Mouse (Mus musculus) left cerebral cortex, postnatal 14 days (tissue): ENCODE measurements around the gene Gjb3. TPM values are rescaled to one million over a fixed set of nuclear protein-coding genes. Genes with fewer than 3 reads are reported as not detected.

Experiments
- DNase-seq, 2 experiments: peaks; one replicate each; pipeline ENCODE4 v3.0.0; 2021 to 2022; ENCODE audit warnings: low spot score in 2 of 2, mixed read lengths in 1 of 2
- intact Hi-C: fragments of 180-260 bp; cut with DNase I; formaldehyde crosslinking; loops from one replicate; pipeline ENCODE4 v1.15.1; 2025
- long read RNA-seq, 2 experiments: library from polyadenylated mRNA; stranded (forward); transcript quantifications; one replicate each; pipeline ENCODE4 v2.0.0; 2021
- total RNA-seq, 2 experiments: library from RNA; stranded (reverse); gene quantifications; 2 replicates each; pipeline ENCODE4 v1.2.3; 2021

The Gjb3 gene
- total RNA-seq: under 1 TPM; 0.22 to 0.30 TPM
- long read RNA-seq, experiment 1: 0 reads
- long read RNA-seq, experiment 2, partial matches to known transcripts: 0 of 2 reads
- long read RNA-seq, experiment 2, other reads (novel, unspliced or antisense): 0 of 2 reads

DNA sequence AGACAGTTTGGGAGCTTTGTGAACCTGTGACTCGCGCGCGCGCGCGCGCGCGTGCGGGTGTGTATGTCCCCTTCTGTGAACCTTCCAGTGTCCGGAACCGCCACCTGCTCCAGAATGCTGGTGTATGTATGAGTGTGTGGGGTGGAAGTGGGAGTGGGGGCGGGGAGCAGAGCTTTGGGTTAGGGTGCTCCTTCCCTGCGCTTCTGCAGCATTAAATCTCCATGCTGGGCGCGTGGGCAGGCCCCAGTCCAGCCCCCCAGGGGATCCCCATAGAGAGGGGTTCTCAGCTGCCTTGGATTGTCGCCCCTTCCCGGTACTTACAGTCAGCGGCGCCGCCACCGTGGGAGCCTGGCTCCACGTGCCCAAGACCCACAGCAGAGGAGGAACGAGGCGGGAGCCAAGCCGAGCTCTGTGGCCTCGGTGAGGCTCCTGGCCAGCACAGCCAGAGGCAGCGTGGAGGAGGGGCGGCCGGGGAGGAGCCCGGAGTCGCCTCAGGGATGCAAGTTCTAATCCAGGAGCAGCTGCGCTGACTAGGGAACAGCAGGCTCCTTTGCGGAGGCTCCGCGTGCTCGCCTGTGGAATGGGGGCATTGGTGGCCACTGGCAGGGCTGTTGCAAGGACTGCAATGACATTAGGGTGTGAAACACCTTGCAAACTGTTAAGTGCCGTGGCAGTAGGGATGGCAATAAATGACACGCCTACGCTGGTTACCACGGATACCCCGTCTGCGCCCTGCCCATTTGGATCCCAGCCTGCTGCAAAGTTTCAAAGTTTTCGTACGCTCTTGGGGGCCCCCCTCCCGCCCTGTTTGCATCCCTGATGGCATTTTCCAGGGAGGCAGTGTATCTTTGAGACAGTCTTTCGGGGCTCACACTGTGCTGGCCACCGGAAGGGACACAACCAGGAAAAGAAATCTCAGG lies at the start of gene Gjb3:
TSS of gene Gjb3 (minus strand) at position 664 of the 920 bp plus-strand sequence.
- intact Hi-C loops: no loop called here
- peak; percentile 36 to 47 for DNase-seq

GRCm38 (mm10) chr4:127377344-127377743 lies 46.7 kb upstream of the Gjb3 start:
- no peak for DNase-seq
- intact Hi-C loops: no loop called here

- intact Hi-C loops: no loop called here
- no peak for DNase-seq
Observed at GRCm38 (mm10) chr4:127375541-127376177, 45.0 kb upstream of the Gjb3 start.

- intact Hi-C loops: no loop called here
Observed at GRCm38 (mm10) chr4:127374645-127375044, 44.0 kb upstream of the Gjb3 start.

GRCm38 (mm10) chr4:127373491-127373890 lies 42.8 kb upstream of the Gjb3 start:
- DNase-seq: no peak
- intact Hi-C loops: no loop called here

More at GRCm38 (mm10) chr4:127374645-127375044, 44.0 kb upstream of the Gjb3 start:
- DNase-seq: no peak

DNA sequence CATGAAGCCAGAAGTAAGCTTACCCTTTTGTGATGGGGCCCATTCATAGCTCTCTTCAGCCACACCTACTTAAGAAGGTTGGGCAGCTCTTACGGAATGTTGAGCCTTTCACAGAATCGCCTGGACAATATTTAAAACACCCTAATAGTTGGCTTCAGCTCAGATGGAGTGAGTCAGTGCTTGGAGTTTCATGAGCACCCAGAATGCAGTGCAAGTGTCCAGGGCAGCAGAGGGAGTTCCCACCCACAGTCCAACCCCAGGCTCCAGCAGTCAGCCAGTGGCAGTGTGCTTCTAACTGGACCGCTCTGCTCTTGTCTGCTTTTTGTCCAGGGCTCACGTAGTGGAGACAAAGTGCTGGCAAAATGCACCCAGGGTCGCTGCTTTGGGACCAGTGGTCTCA lies 40.9 kb upstream of the Gjb3 start:
- no peak for DNase-seq
- intact Hi-C loops: no loop called here

GRCm38 (mm10) chr4:127370447-127370846 lies 39.8 kb upstream of the Gjb3 start:
- DNase-seq: no peak
- intact Hi-C loops: no loop called here

DNA sequence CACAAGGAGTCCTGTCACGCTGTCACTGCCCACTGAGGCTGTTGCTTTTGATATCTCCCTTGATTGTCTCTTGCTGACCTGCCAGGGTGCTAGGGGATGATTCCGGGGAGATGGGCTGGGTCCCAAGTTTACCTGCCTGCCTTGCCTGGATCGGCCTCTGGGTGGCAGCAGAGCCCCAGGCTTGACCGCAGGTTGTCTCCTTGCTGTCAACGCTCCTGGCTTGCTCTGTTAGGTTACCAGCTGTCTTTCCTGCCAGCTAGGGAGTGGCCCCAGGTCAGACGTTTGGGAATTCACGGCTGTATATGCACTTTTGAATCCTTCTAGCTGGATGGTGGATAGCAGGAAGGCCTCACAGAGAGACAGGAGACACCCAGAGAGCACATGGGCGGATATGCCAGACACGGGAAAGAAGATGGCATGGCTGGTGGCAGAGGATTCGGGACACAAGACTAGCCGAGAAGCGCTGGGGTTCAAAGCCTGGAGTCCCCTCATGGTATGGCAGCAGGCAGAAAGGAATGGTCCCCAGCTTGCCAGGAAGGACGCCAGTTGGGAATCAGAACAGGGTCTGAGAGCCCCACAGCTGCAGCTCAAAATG lies 37.8 kb upstream of the Gjb3 start:
- peak; percentile 38 to 81 for DNase-seq
- intact Hi-C loops: no loop called here

GRCm38 (mm10) chr4:127365834-127366233 lies 35.2 kb upstream of the Gjb3 start:
- intact Hi-C loops: no loop called here
- no peak for DNase-seq

DNA sequence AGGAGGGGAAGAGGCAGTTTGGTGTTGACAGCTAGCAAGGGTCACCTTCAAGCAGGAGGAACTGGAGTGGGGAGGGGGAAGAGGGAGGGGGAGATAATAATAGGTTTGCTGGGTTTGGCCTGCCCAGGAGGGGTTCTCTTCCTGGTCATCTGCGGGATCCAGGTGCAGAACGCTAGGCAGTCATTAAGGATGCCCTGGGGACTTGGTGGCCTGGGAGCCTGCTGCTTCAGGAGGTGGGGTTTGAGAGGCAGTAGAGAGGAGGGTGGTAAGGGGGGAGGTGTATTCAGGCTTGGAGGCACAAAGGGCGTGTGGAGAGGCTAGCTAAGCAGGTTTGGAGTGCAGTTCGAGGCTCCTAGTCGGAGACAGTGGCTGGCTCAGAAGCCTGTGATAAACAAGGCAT lies 34.8 kb upstream of the Gjb3 start:
- intact Hi-C loops: no loop called here
- no peak for DNase-seq

DNA sequence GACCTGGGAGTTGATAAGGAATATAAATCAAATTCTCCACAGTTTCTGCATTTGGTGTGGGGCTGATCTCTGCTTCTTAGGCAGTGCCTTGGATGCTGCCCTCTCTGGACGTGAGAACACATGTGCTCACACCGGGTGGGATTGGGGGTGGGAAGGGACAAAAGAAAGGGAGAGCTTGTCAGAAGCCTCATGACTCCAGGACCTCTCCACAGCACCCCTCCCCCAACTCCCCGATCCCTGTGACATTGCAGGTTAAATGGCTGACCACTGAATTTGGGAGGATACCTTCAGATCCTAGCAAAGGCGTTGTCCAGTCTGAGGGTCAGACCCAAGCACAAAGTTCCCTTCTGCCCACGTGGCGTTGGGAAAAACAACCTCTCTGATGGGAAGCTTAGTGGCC lies 33.8 kb upstream of the Gjb3 start:
- intact Hi-C loops: no loop called here

GRCm38 (mm10) chr4:127363331-127363730 lies 32.7 kb upstream of the Gjb3 start:
- DNase-seq: no peak
- intact Hi-C loops: no loop called here

More for the DNA sequence above, 33.8 kb upstream of the Gjb3 start:
- DNase-seq: no peak

DNA sequence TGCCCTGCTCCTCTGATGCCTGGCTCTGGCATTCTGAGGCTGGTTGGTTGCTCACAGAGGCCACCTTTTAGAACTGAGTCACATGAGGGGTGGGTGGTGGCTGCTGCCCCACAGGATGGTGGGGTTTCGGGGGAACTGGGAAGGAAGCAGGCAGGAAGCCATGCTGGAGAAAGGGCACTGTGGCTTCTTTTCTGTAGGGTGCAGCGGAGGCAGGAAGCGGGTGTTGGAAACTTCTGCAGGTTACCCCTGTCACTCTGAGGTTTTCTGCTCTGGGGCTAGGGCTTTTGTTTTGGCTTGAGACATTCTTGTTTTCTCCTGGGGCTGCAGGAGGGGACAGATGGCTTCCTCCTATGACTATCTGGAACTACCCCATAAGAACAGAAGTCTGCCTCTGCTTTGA lies 31.9 kb upstream of the Gjb3 start:
- no peak for DNase-seq
- intact Hi-C loops: no loop called here

DNA sequence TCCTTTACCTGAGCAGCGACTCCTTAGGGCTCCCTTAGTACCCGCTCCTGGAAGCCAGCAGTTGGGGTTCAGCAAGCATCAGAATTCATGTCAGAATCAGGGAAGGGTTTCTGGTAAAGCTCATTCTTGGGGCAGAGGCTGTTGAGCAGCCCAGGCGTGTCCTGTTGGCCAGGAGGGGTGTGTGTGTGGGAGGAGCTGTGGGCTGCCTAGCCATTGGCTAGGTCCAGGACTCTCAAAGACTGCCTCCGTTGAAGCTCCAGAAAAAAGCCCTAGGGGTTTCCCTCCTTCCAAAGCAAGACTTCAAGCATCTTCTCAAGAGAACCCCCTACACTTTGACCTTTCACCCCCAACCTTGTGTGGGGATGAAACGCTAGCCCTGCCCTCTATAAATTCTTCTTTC lies 27.4 kb upstream of the Gjb3 start, which contains the start of gene Gjb5:
TSS of gene Gjb5 (minus strand) at position 164 of the 400 bp plus-strand sequence.
- intact Hi-C loops: no loop called here
- no peak for DNase-seq

DNA sequence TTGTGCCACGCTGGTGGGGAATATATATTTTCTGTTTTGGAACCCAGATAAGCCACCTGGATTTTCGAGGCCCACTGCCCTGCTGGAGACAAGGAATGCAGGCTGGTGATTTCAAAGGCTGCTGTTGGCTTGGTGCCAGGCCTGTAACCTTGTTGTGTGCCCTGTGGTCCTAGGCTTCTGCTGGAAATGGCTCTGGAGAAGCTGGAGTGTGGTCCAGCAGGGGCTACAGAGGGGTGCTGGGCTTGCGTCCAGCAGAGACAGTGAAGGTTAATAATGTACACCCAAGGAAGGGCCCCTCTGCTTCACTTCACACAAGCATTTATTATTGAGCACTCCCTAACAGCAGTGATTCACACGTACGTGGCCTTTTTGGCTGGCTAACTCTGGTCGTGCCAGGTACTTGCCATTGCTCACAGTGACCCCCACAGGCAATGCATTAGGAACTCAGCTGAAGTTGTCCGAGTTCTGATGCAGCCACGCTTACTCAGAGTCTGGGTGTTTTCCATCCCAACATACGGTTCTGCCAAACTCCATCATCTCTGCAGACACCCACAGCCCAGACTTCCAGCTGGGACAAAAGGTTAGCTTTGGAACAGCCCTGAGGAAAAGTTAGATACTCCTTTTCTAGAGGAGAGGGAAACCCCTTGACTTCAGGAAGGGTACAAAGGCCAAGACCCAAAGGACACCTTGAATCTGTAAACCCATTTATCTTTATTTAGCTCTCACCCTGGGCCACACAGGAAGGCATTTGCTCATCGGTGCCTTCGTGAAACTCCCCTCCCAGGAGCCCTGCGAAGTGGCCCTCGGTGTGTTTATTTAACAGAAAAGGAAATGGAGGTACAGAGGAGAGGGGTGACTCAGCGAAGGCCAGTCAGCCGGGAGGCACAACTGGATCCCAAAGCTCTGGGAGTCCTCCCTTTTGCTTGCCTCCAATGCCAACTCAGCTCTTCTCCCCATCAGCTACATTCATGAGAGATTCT lies 24.2 kb upstream of the Gjb3 start:
- intact Hi-C loops: no loop called here
- no peak for DNase-seq

- no peak for DNase-seq
- intact Hi-C loops: no loop called here
Observed at GRCm38 (mm10) chr4:127353951-127354438, 23.4 kb upstream of the Gjb3 start, which contains the start of gene Gjb4. Gene Gjb4, minus strand, starts transcription at chr4:127354081.

DNA sequence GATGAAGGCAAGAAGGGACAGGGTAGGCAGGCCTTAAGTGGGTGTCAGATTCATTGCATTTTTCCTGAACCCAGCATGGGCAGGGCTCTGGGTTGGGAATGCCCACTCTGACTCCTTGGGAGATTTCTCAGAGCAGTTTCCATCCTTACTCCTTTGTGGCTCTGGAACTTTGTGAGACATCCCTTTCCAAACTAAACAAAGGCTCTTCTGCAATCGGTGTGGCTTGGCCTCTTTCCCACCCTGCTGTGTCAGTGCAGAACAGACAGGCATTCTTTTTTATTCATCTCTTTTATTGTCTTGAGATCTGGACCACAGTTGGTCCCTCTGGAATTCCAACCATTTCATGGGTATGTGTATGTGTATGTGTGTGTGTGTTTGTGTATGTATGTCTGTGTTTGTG lies 21.9 kb upstream of the Gjb3 start:
- intact Hi-C loops: no loop called here

GRCm38 (mm10) chr4:127349560-127350300 lies 19.1 kb upstream of the Gjb3 start:
- intact Hi-C loops: no loop called here

More for the DNA sequence above, 21.9 kb upstream of the Gjb3 start:
- DNase-seq: no peak

More at GRCm38 (mm10) chr4:127349560-127350300, 19.1 kb upstream of the Gjb3 start:
- DNase-seq: no peak
